Mouse (Mus musculus) heart, adult 2 months (tissue): ENCODE measurements around the gene Gprasp2.

Source experiments
- CTCF ChIP-seq: fragments of 200-600 bp; IDR thresholded peaks from 2 replicates; pipeline ENCODE4 v1.8.1; 2022; ENCODE audit warnings: antibody characterized with exemption, mild to moderate bottlenecking, moderate library complexity
- EP300 ChIP-seq: fragments of 200-500 bp; IDR thresholded peaks from 2 replicates; pipeline ENCODE4 v1.6.1; 2011; ENCODE audit warnings: low read depth, low read length, control low read depth; ENCODE audit not compliant: insufficient read depth
- POLR2A ChIP-seq: fragments of 200-500 bp; IDR thresholded peaks from 2 replicates; pipeline ENCODE4 v1.6.1; 2011; ENCODE audit warnings: mild to moderate bottlenecking, low read depth, low read length, control low read depth; ENCODE audit not compliant: insufficient read depth

- no peak for TF ChIP-seq CTCF
- TF ChIP-seq POLR2A = no peak
- TF ChIP-seq EP300 = no peak
Measured at GRCm38 (mm10) chrX:135837896-135838295, 938 bp upstream of the Gprasp2 start.
